Mouse (Mus musculus) heart, embryonic 16.5 days (tissue): ENCODE measurements around the gene Trpd52l3. TPM values are rescaled to one million over a fixed set of nuclear protein-coding genes. Genes with fewer than 3 reads are reported as not detected.
"Not testable (repeated sequence)": the region's sequence is repeated elsewhere in the genome, so short reads cannot be mapped to it uniquely, and the experiment has no call there.

ENCODE experiments used
- ATAC-seq: fragments of 200-750 bp; cut with Nextera tagmentation; replicated peaks from 2 replicates; pipeline ENCODE4 v1.8.0; 2017; ENCODE audit warnings: moderate number of reproducible peaks; ENCODE audit not compliant: insufficient read depth, low FRiP score; ENCODE audit errors: extremely low read depth
- H3K27ac ChIP-seq: fragments of 300-500 bp; sonication (generic); 2 replicates; pipeline ENCODE4 v1.5.1; 2014; ENCODE audit warnings: mild to moderate bottlenecking, low read length, control low read depth, moderate library complexity
- H3K27me3 ChIP-seq: fragments of 300-500 bp; sonication (generic); 2 replicates; pipeline ENCODE4 v1.6.1; 2014; ENCODE audit warnings: low read length, mixed read lengths; ENCODE audit not compliant: control insufficient read depth, insufficient read depth
- H3K36me3 ChIP-seq: fragments of 300-500 bp; sonication (generic); 2 replicates; pipeline ENCODE4 v1.6.1; 2014; ENCODE audit not compliant: control insufficient read depth, insufficient read depth
- H3K4me1 ChIP-seq: fragments of 300-500 bp; sonication (generic); 2 replicates; pipeline ENCODE4 v1.6.1; 2014; ENCODE audit warnings: low read length, mixed read lengths; ENCODE audit not compliant: control insufficient read depth, insufficient read depth
- H3K4me2 ChIP-seq: fragments of 300-500 bp; sonication (generic); 2 replicates; pipeline ENCODE4 v1.6.1; 2014; ENCODE audit warnings: low read depth, mild to moderate bottlenecking, control low read depth, low read length
- H3K4me3 ChIP-seq: fragments of 300-500 bp; sonication (generic); 2 replicates; pipeline ENCODE4 v1.5.1; 2014; ENCODE audit warnings: mild to moderate bottlenecking, control low read depth, low read length
- H3K9ac ChIP-seq: fragments of 300-500 bp; sonication (generic); 2 replicates; pipeline ENCODE4 v1.6.1; 2014; ENCODE audit warnings: low read length, control low read depth
- H3K9me3 ChIP-seq: fragments of 300-500 bp; sonication (generic); replicated peaks from 2 replicates; pipeline ENCODE4 v1.6.1; 2016; ENCODE audit warnings: low read length; ENCODE audit not compliant: control insufficient read depth
- WGBS: fragments of 180-500 bp; shearing (Covaris S2); extraction: QIAGEN DNeasy Blood & Tissue Kit; methylation state at CpG from one replicate; pipeline ENCODE4 v1.1.7; 2014; 5-methylcytosine and 5-hydroxymethylcytosine counted together
- polyA plus RNA-seq: library from polyadenylated mRNA; unstranded; fragments of >200 nt; fragmentation: Nextera tagmentation; extraction: Ambion mirVana; gene quantifications from 2 replicates; pipeline ENCODE4 v1.2.1, GENCODE M21; 2015

Gene Trpd52l3
- polyA plus RNA-seq, 1 experiment from 2014 or later: not detected

GRCm38 (mm10) chr19:30016156-30016555, 12.6 kb downstream of the Trpd52l3 start:
- H3K36me3 ChIP-seq: no peaks in the 10 kb centered on the region
- H3K4me1 ChIP-seq: no peaks in the 10 kb centered on the region
- H3K27ac ChIP-seq: no peak overlapping the region
- no peaks in the 10 kb centered on the region for H3K9me3 ChIP-seq
- no peak overlapping the region for H3K9ac ChIP-seq
- H3K27me3 ChIP-seq: no peaks in the 10 kb centered on the region
- no peak overlapping the region for H3K4me3 ChIP-seq
- no peak overlapping the region for H3K4me2 ChIP-seq
- WGBS: 74% methylated on average over 6 of the region's 6 CpGs
- no peak for ATAC-seq

- WGBS: 94% methylated on average over 10 of the region's 10 CpGs
- H3K4me2 ChIP-seq, H3K4me1 ChIP-seq, ATAC-seq, H3K27me3 ChIP-seq, H3K36me3 ChIP-seq, H3K4me3 ChIP-seq, H3K9ac ChIP-seq, H3K9me3 ChIP-seq, H3K27ac ChIP-seq: not testable (repeated sequence)
Observed at GRCm38 (mm10) chr19:30023419-30023818, 19.8 kb downstream of the Trpd52l3 start.

DNA sequence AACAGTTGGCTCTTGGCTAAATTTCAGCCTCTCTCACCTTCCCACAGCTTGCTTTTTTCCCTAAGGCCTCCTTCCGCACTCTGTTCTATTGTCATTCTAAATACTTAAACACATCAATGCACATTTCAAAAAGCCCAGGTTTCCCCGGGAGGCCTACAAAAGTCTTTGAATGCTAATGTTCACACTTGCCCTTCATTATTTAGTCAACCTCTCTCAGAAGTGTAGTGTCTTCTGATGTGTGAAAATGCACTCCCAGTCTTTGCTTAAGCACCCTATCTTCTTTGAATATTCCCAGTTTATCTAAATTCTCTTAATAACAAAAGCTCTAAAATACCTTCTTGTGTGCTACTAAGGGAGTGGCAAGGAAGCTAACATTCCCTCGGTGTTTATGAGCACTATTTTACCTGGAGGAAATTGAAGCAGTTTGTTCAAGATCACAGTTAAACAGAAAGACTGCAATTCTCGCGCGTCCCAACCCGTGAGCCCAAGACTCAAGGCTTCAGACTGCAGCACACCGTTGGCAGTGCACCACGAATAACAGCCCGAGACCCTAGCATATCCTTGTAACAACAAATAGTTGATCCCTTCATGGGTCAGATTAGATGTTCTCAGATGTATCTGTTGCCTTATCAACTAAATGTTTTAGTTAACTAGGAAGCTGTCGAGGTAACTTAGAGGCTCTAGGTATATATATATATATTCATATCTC, 25.6 kb downstream of the Trpd52l3 start:
- Histone ChIP-seq H3K36me3 (no peaks in the 10 kb centered on the region), H3K4me2 (peak overlapping the region; percentile 89), H3K27me3 (no peaks in the 10 kb centered on the region; the same call in 1 of the 2 replicates), H3K27ac (0 out of 2 replicates have a peak overlapping the region, but pooled peaks have one; percentile 94), H3K4me1 (peaks cover 11% of the 10 kb centered on the region), H3K9ac (no peak overlapping the region; the same call in 1 of the 2 replicates), H3K9me3 (no peaks in the 10 kb centered on the region), H3K4me3 (no peak overlapping the region; the same call in 1 of the 2 replicates)
- 54% methylated on average over 11 of the region's 11 CpGs for WGBS
- ATAC-seq: no peak

GRCm38 (mm10) chr19:30029894-30030635, 26.5 kb downstream of the Trpd52l3 start, which contains the start of gene Uhrf2:
Gene Uhrf2 (plus strand): TSS chr19:30030513.
- Histone ChIP-seq H3K4me2 (peak within 1 kb of the TSS; percentile 89), H3K9me3 (no peaks in the 10 kb centered on the region), H3K4me1 (peaks cover 12% of the 10 kb centered on the region), H3K27me3 (no peaks in the 10 kb centered on the region; the same call in 1 of the 2 replicates), H3K36me3 (no peaks in the 10 kb centered on the region), H3K4me3 (peak within 1 kb of the TSS; percentile 73), H3K27ac (peak within 1 kb of the TSS; percentile 94), H3K9ac (peak within 1 kb of the TSS; percentile 99)
- ATAC-seq: peak; percentile 97
- WGBS: 3% methylated on average over 74 of the region's 74 CpGs

DNA sequence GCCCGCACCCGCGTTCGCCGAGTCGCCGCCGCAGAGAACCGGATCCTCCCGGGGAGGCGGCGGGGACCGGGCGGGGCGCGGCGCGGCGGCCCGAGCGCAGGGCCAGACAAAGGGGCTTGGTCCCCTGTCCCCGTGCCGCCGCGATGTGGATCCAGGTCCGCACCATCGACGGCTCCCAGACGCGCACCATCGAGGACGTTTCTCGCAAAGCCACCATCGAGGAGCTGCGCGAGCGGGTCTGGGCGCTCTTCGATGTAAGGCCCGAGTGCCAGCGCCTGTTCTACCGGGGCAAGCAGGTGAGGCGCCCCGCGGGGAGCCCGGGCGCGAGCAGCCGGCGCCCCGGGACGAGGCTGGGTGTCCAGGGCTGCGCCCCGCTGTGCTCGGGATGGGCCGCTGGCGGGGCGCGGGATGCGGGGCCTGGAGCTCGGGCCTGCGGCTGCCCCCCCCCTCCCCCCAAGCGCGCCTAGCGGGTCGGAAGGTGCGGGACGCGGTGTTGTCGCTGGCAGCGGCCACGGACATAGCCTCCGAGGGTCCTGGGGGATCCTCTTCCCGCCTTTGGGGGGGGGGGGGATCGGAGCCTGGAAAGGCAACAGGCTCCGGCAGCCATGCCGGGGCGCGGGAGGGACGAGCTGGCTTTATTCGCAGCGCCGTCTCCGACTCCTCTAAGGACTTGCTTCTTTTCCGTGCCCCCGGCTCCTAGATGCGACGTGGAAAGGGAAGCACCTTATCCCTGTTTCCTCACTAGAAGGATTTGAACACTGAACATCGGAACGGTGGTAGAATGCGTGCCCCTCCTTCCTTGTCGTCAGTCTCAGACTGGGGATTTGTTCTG, 27.3 kb downstream of the Trpd52l3 start:
- H3K9ac ChIP-seq: peak overlapping the region; percentile 99
- peak overlapping the region; percentile 89 for H3K4me2 ChIP-seq
- peaks cover 15% of the 10 kb centered on the region for H3K4me1 ChIP-seq
- peak overlapping the region; percentile 94 for H3K27ac ChIP-seq
- H3K36me3 ChIP-seq: no peaks in the 10 kb centered on the region
- ATAC-seq: peak; percentile 17
- no peaks in the 10 kb centered on the region for H3K27me3 ChIP-seq
- whole genome bisulfite sequencing: under 1% methylated on average over 78 of the region's 92 CpGs
- H3K4me3 ChIP-seq: peak overlapping the region; percentile 73
- no peaks in the 10 kb centered on the region for H3K9me3 ChIP-seq

DNA sequence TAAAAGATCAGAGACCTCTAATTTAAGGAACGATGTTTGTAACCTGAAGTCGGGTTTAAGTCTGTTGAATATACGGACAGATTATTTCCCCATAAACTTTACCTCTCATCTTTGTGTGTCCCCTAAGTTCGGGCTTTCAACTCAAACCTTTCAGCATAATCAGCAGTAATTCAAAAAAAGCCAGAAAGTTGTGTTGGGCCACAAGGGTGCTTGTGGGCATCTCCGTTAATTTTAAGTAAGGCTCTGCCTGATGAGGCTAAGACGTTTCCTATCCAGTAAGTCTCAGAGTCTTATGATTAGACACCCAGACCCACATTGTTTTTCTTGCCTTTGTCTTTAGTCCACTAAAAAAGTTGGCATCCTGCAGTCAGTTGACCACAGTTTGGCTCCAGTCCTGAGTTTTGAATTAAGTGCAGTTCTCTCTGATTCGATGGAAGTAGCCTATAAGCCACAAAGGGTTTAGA, 27.9 kb downstream of the Trpd52l3 start:
- Histone ChIP-seq H3K27ac (peak overlapping the region; percentile 94), H3K4me3 (peak overlapping the region; percentile 73), H3K4me1 (peaks cover 15% of the 10 kb centered on the region), H3K36me3 (no peaks in the 10 kb centered on the region), H3K27me3 (no peaks in the 10 kb centered on the region), H3K9ac (peak overlapping the region; percentile 99), H3K4me2 (peak overlapping the region; percentile 89), H3K9me3 (no peaks in the 10 kb centered on the region)
- WGBS: 1% methylated on average over 7 of the region's 7 CpGs
- no peak for ATAC-seq

- ATAC-seq: no peak
Observed at GRCm38 (mm10) chr19:30032206-30032605, 28.6 kb downstream of the Trpd52l3 start.

DNA sequence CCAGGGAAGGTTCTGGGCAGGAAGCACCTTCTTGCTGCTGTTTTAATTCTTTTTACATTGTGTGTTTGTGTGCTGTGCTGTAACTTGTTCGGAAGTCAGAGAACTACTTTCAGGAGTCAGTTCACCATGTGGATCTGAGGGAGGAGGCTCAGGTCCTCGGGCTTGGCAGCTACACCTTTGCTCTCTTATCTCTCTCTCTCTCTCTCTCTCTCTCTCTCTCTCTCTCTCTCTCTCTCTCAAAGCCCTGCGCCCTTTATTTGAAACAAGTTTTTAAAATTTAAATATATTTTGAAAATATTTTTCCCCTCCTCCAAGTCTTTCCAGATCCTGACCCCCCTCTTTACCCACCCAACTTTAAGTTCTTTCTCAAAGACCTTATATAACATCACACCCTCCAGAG, 31.8 kb downstream of the Trpd52l3 start:
- H3K4me1 ChIP-seq: peaks cover 15% of the 10 kb centered on the region
- H3K4me2 ChIP-seq: no peak overlapping the region
- H3K27me3 ChIP-seq: no peaks in the 10 kb centered on the region
- H3K27ac ChIP-seq: no peak overlapping the region
- H3K9me3 ChIP-seq: no peaks in the 10 kb centered on the region
- no peak overlapping the region for H3K9ac ChIP-seq
- 39% methylated on average over 3 of the region's 3 CpGs for WGBS
- ATAC-seq: no peak
- no peak overlapping the region for H3K4me3 ChIP-seq
- no peaks in the 10 kb centered on the region for H3K36me3 ChIP-seq

More at GRCm38 (mm10) chr19:30032206-30032605, 28.6 kb downstream of the Trpd52l3 start:
- H3K27me3 ChIP-seq: no peaks in the 10 kb centered on the region
- H3K36me3 ChIP-seq: no peaks in the 10 kb centered on the region
- H3K4me3 ChIP-seq: peak overlapping the region; percentile 73
- WGBS: 68% methylated on average over 3 of the region's 3 CpGs
- peak overlapping the region; percentile 99 for H3K9ac ChIP-seq
- H3K4me1 ChIP-seq: peaks cover 15% of the 10 kb centered on the region
- peak overlapping the region; percentile 89 for H3K4me2 ChIP-seq
- H3K9me3 ChIP-seq: no peaks in the 10 kb centered on the region
- H3K27ac ChIP-seq: no peak overlapping the region
